Mouse (Mus musculus) liver, adult 2 months (tissue): ENCODE data around the gene Rap1a.

Experiments used
- CTCF ChIP-seq: fragments of 200-500 bp; IDR thresholded peaks from 2 replicates; pipeline ENCODE4 v1.5.1; 2011; ENCODE audit warnings: low read depth, low read length, control low read depth
- POLR2A ChIP-seq: fragments of 200-500 bp; IDR thresholded peaks from 2 replicates; pipeline ENCODE4 v1.6.1; 2011; ENCODE audit warnings: low read length, control low read depth; ENCODE audit not compliant: insufficient read depth; ENCODE audit errors: extremely low read depth

DNA sequence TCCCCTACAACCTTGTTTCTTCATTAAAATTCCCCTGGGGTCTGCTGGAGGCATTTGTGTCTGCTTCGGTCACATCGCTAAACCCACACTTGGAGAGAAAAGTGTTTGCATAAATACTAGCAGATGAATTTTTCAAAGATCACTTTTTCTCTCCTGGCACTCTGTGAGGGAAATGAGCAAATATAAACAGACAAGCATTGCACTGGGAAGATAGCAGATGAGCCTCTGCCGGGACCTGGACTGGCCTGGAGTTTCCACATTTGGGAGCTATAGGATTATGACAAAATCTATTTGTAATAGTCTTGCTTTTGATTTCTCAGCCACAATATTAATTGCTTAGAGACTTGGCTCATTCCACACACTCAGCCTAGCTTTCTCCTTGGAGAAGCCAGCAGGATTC is 19.1 kb upstream of the Rap1a start:
- TF ChIP-seq CTCF (no peak), POLR2A (no peak)
